Mouse (Mus musculus) cerebellum, adult 11-12 months (tissue): Measurements from ENCODE around the gene Pappa.

Source experiments
- DNase-seq: peaks from one replicate; pipeline ENCODE4 v3.0.0; 2022

The Pappa gene

GRCm38 (mm10) chr4:65350521-65350920 lies 226.5 kb downstream of the Pappa start:
- no peak for DNase-seq

GRCm38 (mm10) chr4:65354580-65354979 lies 230.6 kb downstream of the Pappa start:
- no peak for DNase-seq

GRCm38 (mm10) chr4:65367135-65367534 lies 243.2 kb downstream of the Pappa start:
- no peak for DNase-seq

- DNase-seq = no peak
Observed at GRCm38 (mm10) chr4:65372731-65373130, 248.8 kb downstream of the Pappa start.

GRCm38 (mm10) chr4:65373841-65374240 lies 249.9 kb downstream of the Pappa start:
- no peak for DNase-seq

GRCm38 (mm10) chr4:65376571-65376970 lies 252.6 kb downstream of the Pappa start:
- DNase-seq = no peak

- DNase-seq = no peak
Observed at GRCm38 (mm10) chr4:65379461-65379860, 255.5 kb downstream of the Pappa start.

GRCm38 (mm10) chr4:65383070-65383469 lies 259.1 kb downstream of the Pappa start:
- DNase-seq = no peak

- DNase-seq = no peak
Observed at GRCm38 (mm10) chr4:65391001-65391400, 267.0 kb downstream of the Pappa start.

GRCm38 (mm10) chr4:65396806-65397205 lies 272.8 kb downstream of the Pappa start:
- no peak for DNase-seq

GRCm38 (mm10) chr4:65399457-65399856 lies 275.5 kb downstream of the Pappa start:
- DNase-seq = no peak

- DNase-seq = no peak
Observed at GRCm38 (mm10) chr4:65402286-65402685, 278.3 kb downstream of the Pappa start.

- DNase-seq = no peak
Observed at GRCm38 (mm10) chr4:65402836-65403634, 279.1 kb downstream of the Pappa start.
